11 mouse cellular contexts compared by ENCODE assay signal in genomic region chr15:31297777-31298137, GRCm38 (mm10).
DNase-seq lines count a peak whose midpoint lies in the region; ATAC-seq lines count a peak whose summit lies in the region.
"Had no signal": no experiment of that assay in that cellular context is flagged by ENCODE, and none has a peak within 500 bp of the region (broad histone marks: within the 10 kb centered on the region; RNA-seq: fewer than 3 reads in every experiment).

No protein-coding gene starts in this region.

- DNase-seq in heart, adult 8-10 months (ENCODE audit: low spot score), result no peak
- peak; percentile 25 for DNase-seq in R1 (ENCODE audit: low read depth, low spot score)
- DNase-seq in cerebellum, adult 8-10 months, result no peak
- no peak for DNase-seq in testis, postnatal 14 days (ENCODE audit: low spot score)
- DNase-seq: adrenal gland, adult 2 months; cerebellum, adult 18-20 months had no signal

- no peak overlapping the region for H3K27ac ChIP-seq in heart, embryonic 14.5 days (replicated peaks in 1 of 2; ENCODE audit: control insufficient read depth in 1 of 2, insufficient read depth in 1 of 2, low read depth in 2 of 2, low read length in 2 of 2)
- H3K27ac ChIP-seq in hindbrain, embryonic 13.5 days, result no peak overlapping the region
- no peak overlapping the region for H3K27ac ChIP-seq in midbrain, embryonic 16.5 days (ENCODE audit: low read length)
- H3K27ac ChIP-seq: macrophage had no signal

- H3K9me3 ChIP-seq in heart, embryonic 14.5 days (ENCODE audit: control insufficient read depth, low read length), result no peaks in the 10 kb centered on the region
- no peaks in the 10 kb centered on the region for H3K9me3 ChIP-seq in hindbrain, embryonic 13.5 days
- no peaks in the 10 kb centered on the region for H3K9me3 ChIP-seq in midbrain, embryonic 16.5 days (replicated peaks; ENCODE audit: control insufficient read depth, low read length, poor library complexity, severe bottlenecking)

- H3K4me1 ChIP-seq in heart, embryonic 14.5 days (ENCODE audit: control insufficient read depth in 2 of 2, insufficient read depth in 2 of 2, low read length in 2 of 2), result peaks cover 21 to 29% of the 10 kb centered on the region in 2 experiments
- peaks cover 23% of the 10 kb centered on the region for H3K4me1 ChIP-seq in hindbrain, embryonic 13.5 days (replicated peaks)
- peaks cover 10% of the 10 kb centered on the region; the same call in 1 of the 2 replicates for H3K4me1 ChIP-seq in midbrain, embryonic 16.5 days (ENCODE audit: control insufficient read depth, insufficient read depth, low read length)

- 27% methylated on average over 13 of the region's 13 CpGs for WGBS in heart, embryonic 14.5 days
- 20% methylated on average over 13 of the region's 13 CpGs for WGBS in hindbrain, embryonic 13.5 days
- 18% methylated on average over 13 of the region's 13 CpGs for WGBS in midbrain, embryonic 16.5 days

- peaks cover 11% of the 10 kb centered on the region for H3K27me3 ChIP-seq in heart, embryonic 14.5 days (ENCODE audit: control insufficient read depth, insufficient read depth, low read length)
- H3K27me3 ChIP-seq in hindbrain, embryonic 13.5 days, result peaks cover 45% of the 10 kb centered on the region
- no peaks in the 10 kb centered on the region for H3K27me3 ChIP-seq in midbrain, embryonic 16.5 days (ENCODE audit: control insufficient read depth, insufficient read depth, low read depth, low read length)

- H3K4me2 ChIP-seq in heart, embryonic 14.5 days (ENCODE audit: low read length), result peak overlapping the region; percentile 54
- peak overlapping the region; percentile 71 for H3K4me2 ChIP-seq in hindbrain, embryonic 13.5 days
- H3K4me2 ChIP-seq in midbrain, embryonic 16.5 days (ENCODE audit: low read length), result peak overlapping the region; percentile 63

- peak overlapping the region; percentile 1 to 12; a peak in 3 of 4 replicates for H3K4me3 ChIP-seq in heart, embryonic 14.5 days (ENCODE audit: control insufficient read depth in 1 of 2, insufficient read depth in 1 of 2, low read depth in 1 of 2, low read length in 2 of 2)
- H3K4me3 ChIP-seq in hindbrain, embryonic 13.5 days, result peak overlapping the region; percentile 41
- peak overlapping the region; percentile 45 for H3K4me3 ChIP-seq in midbrain, embryonic 16.5 days (ENCODE audit: low read depth, low read length)

- H3K9ac ChIP-seq in heart, embryonic 14.5 days (ENCODE audit: low read length), result no peak overlapping the region
- peak overlapping the region; percentile 74 for H3K9ac ChIP-seq in hindbrain, embryonic 13.5 days
- peak overlapping the region; percentile 69; the same call in 1 of the 2 replicates for H3K9ac ChIP-seq in midbrain, embryonic 16.5 days (ENCODE audit: low read depth, low read length)

- H3K36me3 ChIP-seq in heart, embryonic 14.5 days (ENCODE audit: control insufficient read depth, insufficient read depth, low read length), result no peaks in the 10 kb centered on the region
- H3K36me3 ChIP-seq in hindbrain, embryonic 13.5 days, result no peaks in the 10 kb centered on the region
- H3K36me3 ChIP-seq in midbrain, embryonic 16.5 days (ENCODE audit: control insufficient read depth, insufficient read depth, low read length), result no peaks in the 10 kb centered on the region

- no peak for ATAC-seq in heart, embryonic 14.5 days (ENCODE audit: insufficient number of reproducible peaks, insufficient read depth, low FRiP score, low read depth)
- ATAC-seq in hindbrain, embryonic 13.5 days (ENCODE audit: low FRiP score), result no peak; the same call in 1 of the 2 replicates
- peak; percentile 36; the same call in 1 of the 2 replicates for ATAC-seq in midbrain, embryonic 16.5 days
- ATAC-seq in megakaryocyte, adult 5-6 weeks (ENCODE audit: poor library complexity, severe bottlenecking), result no peak
